Comparison of ENCODE assay signal across 15 mouse cellular contexts in genomic region chr2:135838651-135839286, GRCm38 (mm10).
DNase-seq lines count a peak whose midpoint lies in the region; ATAC-seq and TF ChIP-seq lines count a peak whose summit lies in the region.
"Had no signal": no experiment of that assay in that cellular context is flagged by ENCODE, and none has a peak within 500 bp of the region (broad histone marks: within the 10 kb centered on the region; RNA-seq: fewer than 3 reads in every experiment).

No protein-coding gene starts in this region.

- no peak for ATAC-seq in heart, embryonic 11.5 days (replicated peaks; ENCODE audit: insufficient number of reproducible peaks, low FRiP score, low TSS enrichment)
- peak; percentile 54 for ATAC-seq in forebrain, embryonic 16.5 days
- no peak for ATAC-seq in lung, postnatal 0 days

- WGBS in heart, embryonic 11.5 days (ENCODE audit: insufficient replicate concordance), result 71% methylated on average over 8 of the region's 8 CpGs
- 71% methylated on average over 8 of the region's 8 CpGs for WGBS in forebrain, embryonic 16.5 days
- WGBS in lung, postnatal 0 days, result 85% methylated on average over 8 of the region's 8 CpGs

- intact Hi-C loops in heart, postnatal 36 days (cut with DNase I), result no loop called here

- H3K36me3 ChIP-seq in heart, embryonic 11.5 days (ENCODE audit: control insufficient read depth, insufficient read depth, low read length), result no peaks in the 10 kb centered on the region
- H3K36me3 ChIP-seq in forebrain, embryonic 16.5 days (ENCODE audit: control insufficient read depth, insufficient read depth), result no peaks in the 10 kb centered on the region
- no peaks in the 10 kb centered on the region for H3K36me3 ChIP-seq in lung, postnatal 0 days (ENCODE audit: insufficient read depth, low read length)
- H3K36me3 ChIP-seq: liver, embryonic 15.5 days had no signal

- no peak for TF ChIP-seq EP300 in lung, postnatal 0 days (IDR thresholded peaks at IDR 0.05)

- DNase-seq in heart, postnatal 36 days, result no peak
- peak; percentile 98 for DNase-seq in brain, adult 2 months (ENCODE audit: low read depth, low spot score)
- peak; percentile 82 for DNase-seq in cerebellum, adult 11 months
- no peak for DNase-seq in lung, postnatal 0 days (ENCODE audit: low spot score)
- no peak for DNase-seq in thymus, postnatal 36 days
- DNase-seq: gastrocnemius, postnatal 36 days; heart, postnatal 4 days; kidney, postnatal 10 days; left cerebral cortex, postnatal 4 days; right cerebral cortex, postnatal 4 days; thymus, postnatal 14 days had no signal

- no peak for TF ChIP-seq CTCF in lung, postnatal 0 days (IDR thresholded peaks at IDR 0.05)

- H3K9me3 ChIP-seq in heart, embryonic 11.5 days (replicated peaks; ENCODE audit: control insufficient read depth, low read length), result no peaks in the 10 kb centered on the region
- no peaks in the 10 kb centered on the region for H3K9me3 ChIP-seq in forebrain, embryonic 16.5 days (ENCODE audit: control insufficient read depth, low read length)
- H3K9me3 ChIP-seq in lung, postnatal 0 days (ENCODE audit: low read length), result no peaks in the 10 kb centered on the region
- H3K9me3 ChIP-seq: liver, embryonic 15.5 days had no signal

- H3K4me2 ChIP-seq in heart, embryonic 11.5 days, result no peak overlapping the region
- no peak overlapping the region for H3K4me2 ChIP-seq in forebrain, embryonic 16.5 days (ENCODE audit: low read length)
- H3K4me2 ChIP-seq in lung, postnatal 0 days (replicated peaks; ENCODE audit: low read depth, low read length), result no peak overlapping the region
- H3K4me2 ChIP-seq: liver, embryonic 15.5 days had no signal

- H3K4me1 ChIP-seq in heart, embryonic 11.5 days (ENCODE audit: control insufficient read depth, insufficient read depth, low read length), result peaks cover 17% of the 10 kb centered on the region
- H3K4me1 ChIP-seq in forebrain, embryonic 16.5 days (replicated peaks; ENCODE audit: control insufficient read depth, insufficient read depth, low read length), result peaks cover 4% of the 10 kb centered on the region
- H3K4me1 ChIP-seq in lung, postnatal 0 days (ENCODE audit: insufficient read depth, low read depth, low read length), result no peaks in the 10 kb centered on the region
- H3K4me1 ChIP-seq: liver, embryonic 15.5 days had no signal

- no peak overlapping the region for H3K4me3 ChIP-seq in heart, embryonic 11.5 days (ENCODE audit: low read depth, low read length)
- no peak overlapping the region for H3K4me3 ChIP-seq in forebrain, embryonic 16.5 days (replicated peaks; ENCODE audit: low read length)
- no peak overlapping the region for H3K4me3 ChIP-seq in lung, postnatal 0 days (ENCODE audit: low read depth, low read length)
- H3K4me3 ChIP-seq: liver, embryonic 15.5 days had no signal

- H3K27me3 ChIP-seq in heart, embryonic 11.5 days (ENCODE audit: control insufficient read depth, insufficient read depth, low read length), result no peaks in the 10 kb centered on the region
- no peaks in the 10 kb centered on the region for H3K27me3 ChIP-seq in forebrain, embryonic 16.5 days (replicated peaks; ENCODE audit: control insufficient read depth, insufficient read depth, low read length)
- no peaks in the 10 kb centered on the region for H3K27me3 ChIP-seq in lung, postnatal 0 days (replicated peaks; ENCODE audit: insufficient read depth, low read length)
- H3K27me3 ChIP-seq: liver, embryonic 15.5 days had no signal

- no peak overlapping the region for H3K9ac ChIP-seq in heart, embryonic 11.5 days (ENCODE audit: low read depth, low read length)
- H3K9ac ChIP-seq in forebrain, embryonic 16.5 days (replicated peaks; ENCODE audit: low read depth, low read length), result no peak overlapping the region
- H3K9ac ChIP-seq in lung, postnatal 0 days (replicated peaks; ENCODE audit: low read depth), result no peak overlapping the region
- H3K9ac ChIP-seq: liver, embryonic 15.5 days had no signal

- 0 out of 2 replicates have a peak overlapping the region, but pooled peaks have one; percentile 22 for H3K27ac ChIP-seq in heart, embryonic 11.5 days (ENCODE audit: low read depth, low read length)
- H3K27ac ChIP-seq in forebrain, embryonic 16.5 days (ENCODE audit: low read length), result no peak overlapping the region
- H3K27ac ChIP-seq in lung, postnatal 0 days (ENCODE audit: low read length), result no peak overlapping the region
- H3K27ac ChIP-seq: liver, embryonic 15.5 days; macrophage had no signal

Comparison
In these comparisons a context has a peak if more than half of its experiments do, and no peak if none do; other contexts are left out.
1. DNase-seq: peak in brain, adult 2 months (single experiment) and cerebellum, adult 11 months (single experiment); none in heart, postnatal 36 days (0 of 2), lung, postnatal 0 days (single experiment) and thymus, postnatal 36 days (0 of 2).